Mouse (Mus musculus) forebrain, postnatal 0 days (tissue): ENCODE measurements around the gene Robo1. TPM values are rescaled to one million over a fixed set of nuclear protein-coding genes. Genes with fewer than 3 reads are reported as not detected.

ENCODE experiments used
- ATAC-seq: fragments of 200-750 bp; cut with Nextera tagmentation; 2 replicates; pipeline ENCODE4 v1.8.0; 2017; ENCODE audit warnings: mild to moderate bottlenecking, moderate library complexity
- DNase-seq: peaks from one replicate; pipeline ENCODE4 v3.0.0-alpha.2; 2015
- H3K27ac ChIP-seq: fragments of 300-500 bp; sonication (generic); 2 replicates; pipeline ENCODE4 v1.5.1; 2014; ENCODE audit warnings: low read depth, mild to moderate bottlenecking, antibody characterized with exemption, low read length, moderate library complexity, mixed read lengths
- H3K27me3 ChIP-seq: fragments of 300-500 bp; sonication (generic); 2 replicates; pipeline ENCODE4 v1.6.1; 2014; ENCODE audit warnings: mild to moderate bottlenecking, low read length, mixed read lengths; ENCODE audit not compliant: insufficient read depth
- H3K36me3 ChIP-seq: fragments of 300-500 bp; sonication (generic); 2 replicates; pipeline ENCODE4 v1.6.1; 2014; ENCODE audit warnings: mild to moderate bottlenecking, moderate library complexity; ENCODE audit not compliant: insufficient read depth
- H3K4me1 ChIP-seq: fragments of 300-500 bp; sonication (generic); 2 replicates; pipeline ENCODE4 v1.6.1; 2014; ENCODE audit warnings: antibody characterized with exemption; ENCODE audit not compliant: insufficient read depth
- H3K4me2 ChIP-seq: fragments of 300-500 bp; sonication (generic); 2 replicates; pipeline ENCODE4 v1.6.1; 2014; ENCODE audit warnings: low read depth, mild to moderate bottlenecking, moderate library complexity
- H3K4me3 ChIP-seq: fragments of 300-500 bp; sonication (generic); 2 replicates; pipeline ENCODE4 v1.5.1; 2014; ENCODE audit warnings: low read depth, low read length, mixed read lengths
- H3K9ac ChIP-seq: fragments of 300-500 bp; sonication (generic); 2 replicates; pipeline ENCODE4 v1.6.1; 2014; ENCODE audit warnings: mild to moderate bottlenecking
- H3K9me3 ChIP-seq: fragments of 300-500 bp; sonication (generic); 2 replicates; pipeline ENCODE4 v1.6.1; 2016; ENCODE audit warnings: low read length
- CTCF ChIP-seq: sonication (generic); IDR thresholded peaks from 2 replicates; pipeline ENCODE4 v1.5.1; 2016; ENCODE audit warnings: antibody characterized with exemption, control low read depth, low read depth
- WGBS: fragments of 180-500 bp; shearing (Covaris S2); extraction: QIAGEN DNeasy Blood & Tissue Kit; methylation state at CpG from one replicate; pipeline ENCODE4 v1.1.7; 2014; 5-methylcytosine and 5-hydroxymethylcytosine counted together
- polyA plus RNA-seq: library from polyadenylated mRNA; unstranded; fragments of >200 nt; fragmentation: Nextera tagmentation; extraction: Ambion mirVana; gene quantifications from 2 replicates; pipeline ENCODE4 v1.2.1, GENCODE M21; 2015
- total RNA-seq: library from RNA; depleted of rRNA; stranded (reverse); fragments of >200 nt; gene quantifications from 2 replicates; pipeline ENCODE4 v1.2.3, GENCODE M21; 2014

The Robo1 gene
- total and polyA plus RNA-seq, 2 experiments from 2014 or later: 29.0 to 129 TPM

GRCm38 (mm10) chr16:72778520-72778919 lies 470.4 kb downstream of the Robo1 start:
- no peak overlapping the region for H3K9ac ChIP-seq
- no peak for TF ChIP-seq CTCF
- no peak overlapping the region for H3K4me3 ChIP-seq
- DNase-seq (no peak), ATAC-seq (no peak)
- H3K4me1 ChIP-seq: no peaks in the 10 kb centered on the region
- no peaks in the 10 kb centered on the region for H3K9me3 ChIP-seq
- WGBS: 66% methylated on average over 9 of the region's 9 CpGs
- no peak overlapping the region for H3K4me2 ChIP-seq
- H3K27ac ChIP-seq: no peak overlapping the region
- H3K36me3 ChIP-seq: no peaks in the 10 kb centered on the region
- H3K27me3 ChIP-seq: no peaks in the 10 kb centered on the region

GRCm38 (mm10) chr16:72782171-72782570 lies 474.1 kb downstream of the Robo1 start:
- H3K4me2 ChIP-seq: no peak overlapping the region
- DNase-seq: no peak
- H3K27me3 ChIP-seq: no peaks in the 10 kb centered on the region
- H3K4me3 ChIP-seq: no peak overlapping the region
- 0 out of 2 replicates have a peak overlapping the region, but pooled peaks have one; percentile 0 for H3K27ac ChIP-seq
- no peaks in the 10 kb centered on the region for H3K4me1 ChIP-seq
- no peaks in the 10 kb centered on the region for H3K36me3 ChIP-seq
- ATAC-seq: no peak
- no peak for TF ChIP-seq CTCF
- no peak overlapping the region for H3K9ac ChIP-seq
- H3K9me3 ChIP-seq: no peaks in the 10 kb centered on the region
- 79% methylated on average over 6 of the region's 6 CpGs for WGBS

- no peaks in the 10 kb centered on the region for H3K4me1 ChIP-seq
- ATAC-seq (no peak), DNase-seq (no peak)
- no peak for TF ChIP-seq CTCF
- 92% methylated on average over 6 of the region's 6 CpGs for WGBS
- H3K9ac ChIP-seq: no peak overlapping the region
- H3K4me3 ChIP-seq: no peak overlapping the region
- H3K4me2 ChIP-seq: no peak overlapping the region
- no peaks in the 10 kb centered on the region for H3K9me3 ChIP-seq
- no peaks in the 10 kb centered on the region for H3K36me3 ChIP-seq
- no peaks in the 10 kb centered on the region for H3K27me3 ChIP-seq
- H3K27ac ChIP-seq: no peak overlapping the region
Measured at GRCm38 (mm10) chr16:72786079-72786478, 478.0 kb downstream of the Robo1 start.

- no peak overlapping the region for H3K4me2 ChIP-seq
- H3K36me3 ChIP-seq: no peaks in the 10 kb centered on the region
- WGBS: 59% methylated on average over 5 of the region's 5 CpGs
- no peaks in the 10 kb centered on the region for H3K9me3 ChIP-seq
- no peak overlapping the region for H3K27ac ChIP-seq
- no peaks in the 10 kb centered on the region for H3K4me1 ChIP-seq
- TF ChIP-seq CTCF: no peak
- no peak for ATAC-seq
- H3K9ac ChIP-seq: no peak overlapping the region
- no peak overlapping the region for H3K4me3 ChIP-seq
- no peaks in the 10 kb centered on the region for H3K27me3 ChIP-seq
- no peak for DNase-seq
Measured at GRCm38 (mm10) chr16:72786636-72787035, 478.5 kb downstream of the Robo1 start.

- 18% methylated on average over 7 of the region's 7 CpGs for WGBS
- Histone ChIP-seq H3K9me3 (no peaks in the 10 kb centered on the region), H3K4me1 (no peaks in the 10 kb centered on the region), H3K27me3 (no peaks in the 10 kb centered on the region), H3K4me3 (no peak overlapping the region), H3K36me3 (no peaks in the 10 kb centered on the region), H3K9ac (no peak overlapping the region), H3K4me2 (no peak overlapping the region), H3K27ac (no peak overlapping the region)
- DNase-seq: no peak
- ATAC-seq: no peak
- no peak for TF ChIP-seq CTCF
Measured at GRCm38 (mm10) chr16:72788017-72788416, 479.9 kb downstream of the Robo1 start.

- H3K27me3 ChIP-seq: no peaks in the 10 kb centered on the region
- no peaks in the 10 kb centered on the region for H3K9me3 ChIP-seq
- DNase-seq: no peak
- peaks cover 9% of the 10 kb centered on the region; the same call in 1 of the 2 replicates for H3K4me1 ChIP-seq
- WGBS: 80% methylated on average over 9 of the region's 9 CpGs
- no peak overlapping the region for H3K4me2 ChIP-seq
- no peak overlapping the region for H3K4me3 ChIP-seq
- no peaks in the 10 kb centered on the region for H3K36me3 ChIP-seq
- TF ChIP-seq CTCF: no peak
- H3K9ac ChIP-seq: no peak overlapping the region
- H3K27ac ChIP-seq: no peak overlapping the region
- no peak for ATAC-seq
Measured at GRCm38 (mm10) chr16:72791181-72791705, 483.1 kb downstream of the Robo1 start.

GRCm38 (mm10) chr16:72794692-72795378 lies 486.7 kb downstream of the Robo1 start:
- Histone ChIP-seq H3K36me3 (no peaks in the 10 kb centered on the region), H3K27ac (peak overlapping the region; percentile 60), H3K27me3 (no peaks in the 10 kb centered on the region), H3K4me3 (no peak overlapping the region), H3K9me3 (no peaks in the 10 kb centered on the region), H3K9ac (no peak overlapping the region), H3K4me1 (peaks cover 9% of the 10 kb centered on the region; the same call in 1 of the 2 replicates), H3K4me2 (no peak overlapping the region)
- WGBS: 52% methylated on average over 6 of the region's 6 CpGs
- peak; percentile 87 for ATAC-seq
- DNase-seq: peak; percentile 90
- TF ChIP-seq CTCF: no peak
